Mouse (Mus musculus): ENCODE results near the gene Cat. TPM values are rescaled to one million over a fixed set of nuclear protein-coding genes. Genes with fewer than 3 reads are reported as not detected.

Cat gene
- polyA plus RNA-seq, 1 experiment from 2014 or later: 117 TPM

- H3K4me1 ChIP-seq (replicated peaks; ENCODE audit: control insufficient read depth, insufficient read depth, low read length): no peaks in the 10 kb centered on the region; the same call in 1 of the 2 replicates
- no peak for DNase-seq (ENCODE audit: low spot score)
- no peaks in the 10 kb centered on the region for H3K27me3 ChIP-seq (replicated peaks; ENCODE audit: control insufficient read depth, insufficient read depth, low read length)
- H3K9me3 ChIP-seq (ENCODE audit: control insufficient read depth, low read length): no peaks in the 10 kb centered on the region
- H3K36me3 ChIP-seq (ENCODE audit: control insufficient read depth, insufficient read depth, low read length): peaks cover 81% of the 10 kb centered on the region
- H3K4me2 ChIP-seq (ENCODE audit: low read length): no peak overlapping the region
- WGBS: 65% methylated on average over 10 of the region's 10 CpGs
- no peak for ATAC-seq (replicated peaks; ENCODE audit: low FRiP score, low TSS enrichment, low read depth)
- H3K4me3 ChIP-seq (ENCODE audit: low read depth, low read length): no peak overlapping the region
- no peak overlapping the region for H3K27ac ChIP-seq (ENCODE audit: low read depth)
- H3K9ac ChIP-seq (ENCODE audit: low read length): no peak overlapping the region
Observed at GRCm38 (mm10) chr2:103466984-103467588, 17.9 kb downstream of the Cat start.

- no peak for ATAC-seq (replicated peaks; ENCODE audit: low FRiP score, low TSS enrichment, low read depth)
- 69% methylated on average over 3 of the region's 3 CpGs for WGBS
- H3K36me3 ChIP-seq (ENCODE audit: control insufficient read depth, insufficient read depth, low read length): peaks cover 79% of the 10 kb centered on the region
Observed at GRCm38 (mm10) chr2:103466272-103466671, 18.7 kb downstream of the Cat start.

GRCm38 (mm10) chr2:103465429-103465828 is 19.5 kb downstream of the Cat start:
- Histone ChIP-seq H3K27ac (ENCODE audit: low read depth) (no peak overlapping the region), H3K9ac (ENCODE audit: low read length) (no peak overlapping the region), H3K4me3 (ENCODE audit: low read depth, low read length) (no peak overlapping the region), H3K4me2 (ENCODE audit: low read length) (no peak overlapping the region), H3K27me3 (replicated peaks; ENCODE audit: control insufficient read depth, insufficient read depth, low read length) (no peaks in the 10 kb centered on the region), H3K36me3 (ENCODE audit: control insufficient read depth, insufficient read depth, low read length) (peaks cover 76% of the 10 kb centered on the region), H3K4me1 (replicated peaks; ENCODE audit: control insufficient read depth, insufficient read depth, low read length) (peaks cover 3% of the 10 kb centered on the region; the same call in 1 of the 2 replicates), H3K9me3 (ENCODE audit: control insufficient read depth, low read length) (no peaks in the 10 kb centered on the region)
- WGBS: 93% methylated on average over 11 of the region's 11 CpGs
- DNase-seq (ENCODE audit: low spot score): no peak
- no peak for ATAC-seq (replicated peaks; ENCODE audit: low FRiP score, low TSS enrichment, low read depth)

More at GRCm38 (mm10) chr2:103466272-103466671, 18.7 kb downstream of the Cat start:
- H3K9ac ChIP-seq (ENCODE audit: low read length): no peak overlapping the region
- H3K9me3 ChIP-seq (ENCODE audit: control insufficient read depth, low read length): no peaks in the 10 kb centered on the region
- no peak overlapping the region for H3K4me3 ChIP-seq (ENCODE audit: low read depth, low read length)
- no peak overlapping the region for H3K4me2 ChIP-seq (ENCODE audit: low read length)
- H3K4me1 ChIP-seq (replicated peaks; ENCODE audit: control insufficient read depth, insufficient read depth, low read length): peaks cover 2% of the 10 kb centered on the region; the same call in 1 of the 2 replicates
- DNase-seq (ENCODE audit: low spot score): no peak
- no peak overlapping the region for H3K27ac ChIP-seq (ENCODE audit: low read depth)
- H3K27me3 ChIP-seq (replicated peaks; ENCODE audit: control insufficient read depth, insufficient read depth, low read length): no peaks in the 10 kb centered on the region

GRCm38 (mm10) chr2:103464524-103464923 is 20.4 kb downstream of the Cat start:
- H3K36me3 ChIP-seq (ENCODE audit: control insufficient read depth, insufficient read depth, low read length): peaks cover 74% of the 10 kb centered on the region
- DNase-seq (ENCODE audit: low spot score): no peak
- no peak for ATAC-seq (replicated peaks; ENCODE audit: low FRiP score, low TSS enrichment, low read depth)

GRCm38 (mm10) chr2:103462746-103463145 is 22.2 kb downstream of the Cat start:
- peaks cover 86% of the 10 kb centered on the region for H3K36me3 ChIP-seq (ENCODE audit: control insufficient read depth, insufficient read depth, low read length)
- DNase-seq (ENCODE audit: low spot score) (no peak), ATAC-seq (replicated peaks; ENCODE audit: low FRiP score, low TSS enrichment, low read depth) (no peak)
- peaks cover 3% of the 10 kb centered on the region; the same call in 1 of the 2 replicates for H3K4me1 ChIP-seq (replicated peaks; ENCODE audit: control insufficient read depth, insufficient read depth, low read length)
- WGBS: 95% methylated on average over 5 of the region's 5 CpGs
- H3K27ac ChIP-seq (ENCODE audit: low read depth): no peak overlapping the region
- H3K27me3 ChIP-seq (replicated peaks; ENCODE audit: control insufficient read depth, insufficient read depth, low read length): no peaks in the 10 kb centered on the region
- no peaks in the 10 kb centered on the region for H3K9me3 ChIP-seq (ENCODE audit: control insufficient read depth, low read length)
- H3K4me3 ChIP-seq (ENCODE audit: low read depth, low read length): no peak overlapping the region
- no peak overlapping the region for H3K4me2 ChIP-seq (ENCODE audit: low read length)
- no peak overlapping the region for H3K9ac ChIP-seq (ENCODE audit: low read length)

More at GRCm38 (mm10) chr2:103464524-103464923, 20.4 kb downstream of the Cat start:
- H3K27me3 ChIP-seq (replicated peaks; ENCODE audit: control insufficient read depth, insufficient read depth, low read length): no peaks in the 10 kb centered on the region
- no peak overlapping the region for H3K27ac ChIP-seq (ENCODE audit: low read depth)
- H3K4me1 ChIP-seq (replicated peaks; ENCODE audit: control insufficient read depth, insufficient read depth, low read length): peaks cover 3% of the 10 kb centered on the region; the same call in 1 of the 2 replicates
- H3K4me2 ChIP-seq (ENCODE audit: low read length): no peak overlapping the region
- no peaks in the 10 kb centered on the region for H3K9me3 ChIP-seq (ENCODE audit: control insufficient read depth, low read length)
- 97% methylated on average over 8 of the region's 8 CpGs for WGBS
- no peak overlapping the region for H3K4me3 ChIP-seq (ENCODE audit: low read depth, low read length)
- no peak overlapping the region for H3K9ac ChIP-seq (ENCODE audit: low read length)

- Histone ChIP-seq H3K9me3 (ENCODE audit: control insufficient read depth, low read length) (no peaks in the 10 kb centered on the region), H3K36me3 (ENCODE audit: control insufficient read depth, insufficient read depth, low read length) (peaks cover 79% of the 10 kb centered on the region), H3K27me3 (replicated peaks; ENCODE audit: control insufficient read depth, insufficient read depth, low read length) (no peaks in the 10 kb centered on the region), H3K4me2 (ENCODE audit: low read length) (no peak overlapping the region), H3K4me1 (replicated peaks; ENCODE audit: control insufficient read depth, insufficient read depth, low read length) (peaks cover 3% of the 10 kb centered on the region; the same call in 1 of the 2 replicates), H3K9ac (ENCODE audit: low read length) (no peak overlapping the region), H3K27ac (ENCODE audit: low read depth) (no peak overlapping the region), H3K4me3 (ENCODE audit: low read depth, low read length) (no peak overlapping the region)
- ATAC-seq (replicated peaks; ENCODE audit: low FRiP score, low TSS enrichment, low read depth): no peak
- DNase-seq (ENCODE audit: low spot score): no peak
- 31% methylated on average over 9 of the region's 9 CpGs for WGBS
Observed at GRCm38 (mm10) chr2:103461743-103462142, 23.2 kb downstream of the Cat start.

- Histone ChIP-seq H3K36me3 (ENCODE audit: control insufficient read depth, insufficient read depth, low read length) (peaks cover 78% of the 10 kb centered on the region), H3K9me3 (ENCODE audit: control insufficient read depth, low read length) (no peaks in the 10 kb centered on the region), H3K27me3 (replicated peaks; ENCODE audit: control insufficient read depth, insufficient read depth, low read length) (no peaks in the 10 kb centered on the region), H3K4me1 (replicated peaks; ENCODE audit: control insufficient read depth, insufficient read depth, low read length) (peaks cover 3% of the 10 kb centered on the region; the same call in 1 of the 2 replicates), H3K4me3 (ENCODE audit: low read depth, low read length) (no peak overlapping the region), H3K4me2 (ENCODE audit: low read length) (no peak overlapping the region), H3K27ac (ENCODE audit: low read depth) (no peak overlapping the region), H3K9ac (ENCODE audit: low read length) (no peak overlapping the region)
- ATAC-seq (replicated peaks; ENCODE audit: low FRiP score, low TSS enrichment, low read depth) (no peak), DNase-seq (ENCODE audit: low spot score) (no peak)
- 48% methylated on average over 8 of the region's 8 CpGs for WGBS
Observed at GRCm38 (mm10) chr2:103461210-103461609, 23.8 kb downstream of the Cat start.

GRCm38 (mm10) chr2:103459069-103459468 is 25.9 kb downstream of the Cat start:
- DNase-seq (ENCODE audit: low spot score): no peak
- H3K27ac ChIP-seq (ENCODE audit: low read depth): no peak overlapping the region
- no peaks in the 10 kb centered on the region for H3K9me3 ChIP-seq (ENCODE audit: control insufficient read depth, low read length)
- H3K9ac ChIP-seq (ENCODE audit: low read length): no peak overlapping the region
- peaks cover 3% of the 10 kb centered on the region; the same call in 1 of the 2 replicates for H3K4me1 ChIP-seq (replicated peaks; ENCODE audit: control insufficient read depth, insufficient read depth, low read length)
- H3K36me3 ChIP-seq (ENCODE audit: control insufficient read depth, insufficient read depth, low read length): peaks cover 82% of the 10 kb centered on the region
- 97% methylated on average over 10 of the region's 10 CpGs for WGBS
- H3K4me3 ChIP-seq (ENCODE audit: low read depth, low read length): no peak overlapping the region
- no peak overlapping the region for H3K4me2 ChIP-seq (ENCODE audit: low read length)
- H3K27me3 ChIP-seq (replicated peaks; ENCODE audit: control insufficient read depth, insufficient read depth, low read length): no peaks in the 10 kb centered on the region
- ATAC-seq (replicated peaks; ENCODE audit: low FRiP score, low TSS enrichment, low read depth): no peak

- no peaks in the 10 kb centered on the region for H3K27me3 ChIP-seq (replicated peaks; ENCODE audit: control insufficient read depth, insufficient read depth, low read length)
- peaks cover 3% of the 10 kb centered on the region; the same call in 1 of the 2 replicates for H3K4me1 ChIP-seq (replicated peaks; ENCODE audit: control insufficient read depth, insufficient read depth, low read length)
- peaks cover 82% of the 10 kb centered on the region for H3K36me3 ChIP-seq (ENCODE audit: control insufficient read depth, insufficient read depth, low read length)
- no peak overlapping the region for H3K4me3 ChIP-seq (ENCODE audit: low read depth, low read length)
- ATAC-seq (replicated peaks; ENCODE audit: low FRiP score, low TSS enrichment, low read depth): no peak
- DNase-seq (ENCODE audit: low spot score): no peak
- WGBS: 95% methylated on average over 7 of the region's 7 CpGs
- H3K9ac ChIP-seq (ENCODE audit: low read length): no peak overlapping the region
- H3K27ac ChIP-seq (ENCODE audit: low read depth): no peak overlapping the region
- H3K4me2 ChIP-seq (ENCODE audit: low read length): no peak overlapping the region
- no peaks in the 10 kb centered on the region for H3K9me3 ChIP-seq (ENCODE audit: control insufficient read depth, low read length)
Observed at GRCm38 (mm10) chr2:103457628-103458027, 27.3 kb downstream of the Cat start.

All from intestine, embryonic 14.5 days (tissue).